Mouse (Mus musculus): ENCODE results near the gene Ctnna3.

The Ctnna3 gene

GRCm38 (mm10) chr10:63541754-63542153 lies 111.9 kb downstream of the Ctnna3 start:
- peak; percentile 57 to 74 for DNase-seq

- no peak for DNase-seq
Measured at GRCm38 (mm10) chr10:63542493-63542892, 112.6 kb downstream of the Ctnna3 start.

- DNase-seq: peak; percentile 12 to 17
Measured at GRCm38 (mm10) chr10:63566691-63567090, 136.8 kb downstream of the Ctnna3 start.

GRCm38 (mm10) chr10:63571561-63571960 lies 141.7 kb downstream of the Ctnna3 start:
- DNase-seq: no peak

- no peak for DNase-seq
Measured at GRCm38 (mm10) chr10:63572866-63573265, 143.0 kb downstream of the Ctnna3 start.

- DNase-seq: peak; percentile 43 to 44
Measured at GRCm38 (mm10) chr10:63574100-63574609, 144.3 kb downstream of the Ctnna3 start.

GRCm38 (mm10) chr10:63582608-63583007 lies 152.7 kb downstream of the Ctnna3 start:
- peak; percentile 85 for DNase-seq

- no peak for DNase-seq
Measured at GRCm38 (mm10) chr10:63583798-63584374, 154.0 kb downstream of the Ctnna3 start.

- DNase-seq: no peak
Measured at GRCm38 (mm10) chr10:63599417-63599816, 169.5 kb downstream of the Ctnna3 start.

- DNase-seq: no peak
Measured at GRCm38 (mm10) chr10:63601206-63601605, 171.3 kb downstream of the Ctnna3 start.

- DNase-seq: no peak
Measured at GRCm38 (mm10) chr10:63628546-63628945, 198.6 kb downstream of the Ctnna3 start.

GRCm38 (mm10) chr10:63633915-63634314 lies 204.0 kb downstream of the Ctnna3 start:
- DNase-seq: no peak

GRCm38 (mm10) chr10:63637987-63638386 lies 208.1 kb downstream of the Ctnna3 start:
- DNase-seq: no peak

- no peak for DNase-seq
Measured at GRCm38 (mm10) chr10:63647300-63647699, 217.4 kb downstream of the Ctnna3 start.

GRCm38 (mm10) chr10:63650307-63650706 lies 220.4 kb downstream of the Ctnna3 start:
- DNase-seq: no peak

- DNase-seq: no peak
Measured at GRCm38 (mm10) chr10:63652887-63653286, 223.0 kb downstream of the Ctnna3 start.

- no peak for DNase-seq
Measured at GRCm38 (mm10) chr10:63653571-63653970, 223.7 kb downstream of the Ctnna3 start.

- no peak for DNase-seq
Measured at GRCm38 (mm10) chr10:63654560-63654959, 224.7 kb downstream of the Ctnna3 start.

- DNase-seq: no peak
Measured at GRCm38 (mm10) chr10:63676343-63676742, 246.4 kb downstream of the Ctnna3 start.

GRCm38 (mm10) chr10:63689233-63689632 lies 259.3 kb downstream of the Ctnna3 start:
- DNase-seq: no peak

- DNase-seq: no peak
Measured at GRCm38 (mm10) chr10:63689651-63690050, 259.8 kb downstream of the Ctnna3 start.

- peak; percentile 9 to 18 for DNase-seq
Measured at GRCm38 (mm10) chr10:63692039-63692438, 262.1 kb downstream of the Ctnna3 start.

- no peak for DNase-seq
Measured at GRCm38 (mm10) chr10:63710211-63710610, 280.3 kb downstream of the Ctnna3 start.

GRCm38 (mm10) chr10:63712530-63712929 lies 282.6 kb downstream of the Ctnna3 start:
- no peak for DNase-seq

GRCm38 (mm10) chr10:63714151-63714550 lies 284.3 kb downstream of the Ctnna3 start:
- DNase-seq: no peak
